Mouse (Mus musculus): ENCODE data around the gene Gm49416. TPM values are rescaled to one million over a fixed set of nuclear protein-coding genes. Genes with fewer than 3 reads are reported as not detected.
A peak's percentile ranks its signal among the peaks of the same experiment; 100 is the strongest.

The Gm49416 gene
- total and polyA plus RNA-seq, 3 experiments, result 0.57 to 3.2 (median 1.3) TPM

DNA sequence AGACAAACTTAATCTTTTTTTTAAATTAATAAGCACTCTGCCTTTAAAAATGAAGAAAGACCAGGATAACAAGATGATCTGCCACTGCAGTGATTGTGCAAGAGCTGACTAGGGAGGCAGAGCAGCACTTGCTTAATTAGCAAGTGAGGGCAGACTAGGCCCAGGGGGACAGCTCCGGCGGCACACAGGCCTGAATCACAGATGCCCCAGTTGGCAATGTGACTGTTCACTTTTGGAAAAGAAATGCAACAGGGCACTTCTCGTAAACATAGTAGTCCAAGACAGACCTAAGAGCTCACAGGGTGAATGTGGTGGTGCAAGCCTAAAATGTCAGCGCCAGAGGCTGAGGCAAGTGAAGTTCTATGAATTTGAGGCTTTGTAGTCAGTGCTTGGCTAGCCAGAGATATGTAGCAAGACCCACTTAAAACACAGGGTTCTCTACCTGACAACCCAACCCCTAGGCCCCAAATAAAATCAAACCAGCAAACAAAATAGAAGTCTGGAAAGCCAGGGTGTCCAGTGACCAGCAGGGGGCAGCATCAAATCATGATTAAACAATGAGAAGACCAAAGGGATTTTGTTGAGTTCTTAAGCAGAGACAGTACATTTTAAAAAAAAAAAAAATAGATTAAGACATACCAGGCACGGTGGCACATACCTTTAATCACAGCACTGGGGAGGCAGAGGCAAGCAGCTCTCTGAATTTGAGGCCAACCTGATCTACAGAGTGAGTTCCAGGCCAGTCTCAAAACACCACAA is 44.2 kb upstream of the Gm49416 start:
- Histone ChIP-seq H3K27ac (no peak overlapping the region), H3K4me3 (no peak overlapping the region), H3K9ac (ENCODE audit: low read depth, low read length) (no peak overlapping the region), H3K27me3 (ENCODE audit: control insufficient read depth, insufficient read depth, low read length) (no peaks in the 10 kb centered on the region), H3K36me3 (ENCODE audit: control insufficient read depth, insufficient read depth, low read length) (no peaks in the 10 kb centered on the region), H3K4me1 (ENCODE audit: control insufficient read depth, insufficient read depth, low read length) (peaks cover 3% of the 10 kb centered on the region; the same call in 1 of the 2 replicates), H3K79me2 (replicated peaks; ENCODE audit: control insufficient read depth, insufficient read depth, low read length) (no peaks in the 10 kb centered on the region)
- TF ChIP-seq CTCF (IDR thresholded peaks at IDR 0.05), result peak; percentile 85
- 0 out of 2 replicates have a peak, but pooled peaks have one; percentile 18 for TF ChIP-seq EP300 (IDR thresholded peaks at IDR 0.05; ENCODE audit: insufficient read depth, low read depth, low read length)
- no peak for TF ChIP-seq POLR2A (IDR thresholded peaks at IDR 0.05; ENCODE audit: insufficient read depth, low read depth, low read length)
- peak; percentile 63 to 76 for DNase-seq
- intact Hi-C loops (cut with DNase I), result loop anchor here (2.0 kb wide), 1 partner anchor 266 kb away; no protein-coding TSS in a partner anchor
- WGBS, result 64% methylated on average over 5 of the region's 5 CpGs

DNA sequence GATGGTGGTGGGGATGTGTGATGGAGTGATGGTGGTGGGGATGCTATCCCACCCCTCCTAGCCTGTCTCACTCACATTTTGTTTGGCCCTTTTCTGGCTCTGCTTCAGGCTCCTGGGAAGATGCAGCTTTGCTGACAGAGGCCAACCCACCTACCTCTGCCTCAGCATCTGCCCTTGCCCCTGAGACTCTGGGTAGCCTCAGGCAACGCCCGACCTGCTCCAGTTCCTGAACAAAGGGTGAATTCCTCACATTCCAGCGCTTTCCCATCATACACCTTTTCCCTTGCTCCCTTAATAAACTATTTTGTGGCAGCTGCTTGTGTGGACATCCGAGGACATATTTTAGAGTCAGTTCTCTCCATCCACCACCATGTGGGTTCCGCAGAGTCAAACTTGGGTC is 40.4 kb upstream of the Gm49416 start:
- Histone ChIP-seq H3K27me3 (ENCODE audit: control insufficient read depth, insufficient read depth, low read length) (no peaks in the 10 kb centered on the region), H3K4me3 (no peak overlapping the region), H3K4me1 (ENCODE audit: control insufficient read depth, insufficient read depth, low read length) (peaks cover 4% of the 10 kb centered on the region; the same call in 1 of the 2 replicates), H3K79me2 (replicated peaks; ENCODE audit: control insufficient read depth, insufficient read depth, low read length) (no peaks in the 10 kb centered on the region), H3K36me3 (ENCODE audit: control insufficient read depth, insufficient read depth, low read length) (no peaks in the 10 kb centered on the region), H3K27ac (no peak overlapping the region), H3K9ac (ENCODE audit: low read depth, low read length) (no peak overlapping the region)
- TF ChIP-seq CTCF (IDR thresholded peaks at IDR 0.05) (no peak), POLR2A (IDR thresholded peaks at IDR 0.05; ENCODE audit: insufficient read depth, low read depth, low read length) (no peak), EP300 (IDR thresholded peaks at IDR 0.05; ENCODE audit: insufficient read depth, low read depth, low read length) (no peak)
- DNase-seq, result no peak
- 89% methylated on average over 5 of the region's 5 CpGs for WGBS
- intact Hi-C loops (cut with DNase I), result no loop called here

DNA sequence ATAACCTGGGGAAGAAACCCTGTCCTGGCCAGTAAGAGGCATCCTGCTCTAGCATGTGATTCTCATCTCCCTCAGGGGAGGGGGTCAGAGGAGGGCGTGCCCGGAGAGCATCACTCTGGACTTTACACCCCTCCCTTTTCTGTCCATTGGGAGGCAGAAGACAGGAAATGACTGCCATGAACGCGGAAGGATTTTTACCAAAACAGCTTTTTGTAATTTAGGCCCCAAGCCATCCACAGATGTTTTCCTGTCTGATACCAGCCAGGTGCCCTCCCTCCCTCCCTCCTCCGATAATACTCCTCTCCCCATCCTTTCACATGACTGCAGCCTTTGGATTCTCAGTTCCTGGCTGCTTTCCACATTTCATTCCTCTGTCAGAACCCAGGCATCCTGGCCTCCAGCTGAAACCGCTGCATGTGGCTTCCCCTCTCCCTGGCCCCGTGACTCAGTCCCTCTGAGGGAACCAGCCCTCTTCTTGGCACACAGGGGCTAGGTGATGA is 38.3 kb upstream of the Gm49416 start, which contains the start of gene Lrrn4cl:
Gene Lrrn4cl (plus strand): TSS at position 367 of the 500 bp plus-strand sequence.
- Histone ChIP-seq H3K27ac (peak within 1 kb of the TSS; percentile 6; the same call in 1 of the 2 replicates), H3K79me2 (replicated peaks; ENCODE audit: control insufficient read depth, insufficient read depth, low read length) (no peaks in the 10 kb centered on the region), H3K4me3 (no peak within 1 kb of the TSS), H3K9ac (ENCODE audit: low read depth, low read length) (no peak within 1 kb of the TSS), H3K4me1 (ENCODE audit: control insufficient read depth, insufficient read depth, low read length) (peaks cover 2% of the 10 kb centered on the region; the same call in 1 of the 2 replicates), H3K27me3 (ENCODE audit: control insufficient read depth, insufficient read depth, low read length) (no peaks in the 10 kb centered on the region), H3K36me3 (ENCODE audit: control insufficient read depth, insufficient read depth, low read length) (no peaks in the 10 kb centered on the region)
- TF ChIP-seq CTCF (IDR thresholded peaks at IDR 0.05) (no peak), EP300 (IDR thresholded peaks at IDR 0.05; ENCODE audit: insufficient read depth, low read depth, low read length) (no peak), POLR2A (IDR thresholded peaks at IDR 0.05; ENCODE audit: insufficient read depth, low read depth, low read length) (no peak)
- 10% methylated on average over 7 of the region's 7 CpGs for WGBS
- peak; percentile 42 to 57 for DNase-seq
- intact Hi-C loops (cut with DNase I), result no loop called here

DNA sequence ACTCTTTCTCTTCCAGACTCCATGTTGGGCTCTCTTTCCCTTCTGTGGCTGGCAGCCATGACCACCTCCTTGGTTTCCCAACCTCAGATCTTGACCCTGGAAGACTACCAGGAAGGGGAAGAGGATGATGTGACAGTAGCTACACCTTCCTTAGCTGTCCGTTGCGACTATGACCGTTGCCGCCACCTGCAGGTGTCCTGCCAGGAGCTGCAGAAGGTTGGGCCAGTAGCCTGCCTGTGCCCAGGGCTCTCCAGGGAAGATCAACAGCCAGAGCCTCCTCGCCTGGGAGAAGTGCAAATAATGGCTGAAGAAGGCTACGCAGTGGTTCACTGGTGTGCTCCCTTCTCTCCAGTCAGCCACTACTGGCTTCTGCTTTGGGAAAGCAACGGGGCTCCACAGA is 37.1 kb upstream of the Gm49416 start:
- TF ChIP-seq POLR2A (IDR thresholded peaks at IDR 0.05; ENCODE audit: insufficient read depth, low read depth, low read length) (no peak), CTCF (IDR thresholded peaks at IDR 0.05) (no peak), EP300 (IDR thresholded peaks at IDR 0.05; ENCODE audit: insufficient read depth, low read depth, low read length) (no peak)
- WGBS, result 62% methylated on average over 7 of the region's 7 CpGs

DNA sequence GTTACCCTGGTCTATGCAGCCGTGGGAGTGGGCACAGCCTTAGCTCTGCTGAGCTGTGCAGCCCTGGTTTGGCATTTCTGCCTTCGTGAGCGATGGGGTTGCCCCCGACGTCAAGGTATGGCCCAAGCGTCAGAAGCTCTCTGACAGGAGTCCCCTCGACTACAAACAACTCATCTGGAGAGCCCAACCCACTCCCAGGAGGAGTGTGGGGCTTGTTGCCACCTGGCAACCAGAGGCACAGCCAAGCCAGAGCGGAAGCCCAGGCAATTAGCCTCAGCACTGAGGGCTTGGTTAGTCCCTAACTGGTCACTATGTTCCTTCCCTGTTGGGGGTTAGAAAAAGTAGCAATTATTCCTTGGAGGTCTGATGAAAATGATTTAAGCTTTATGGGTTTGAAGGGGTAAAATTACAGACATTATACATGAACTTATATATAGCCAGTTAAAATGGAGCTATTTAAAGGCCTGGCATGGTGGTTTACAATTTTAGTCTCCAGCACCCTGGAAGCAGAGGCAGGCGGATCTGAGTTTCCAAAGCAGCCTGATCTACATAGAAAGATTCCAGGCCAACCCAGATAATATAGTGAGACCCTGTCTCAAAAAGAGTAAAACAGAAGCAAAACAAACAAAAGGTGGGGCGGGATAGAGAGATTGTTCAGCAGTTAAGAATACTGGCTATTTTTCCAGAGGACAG is 36.3 kb upstream of the Gm49416 start:
- Histone ChIP-seq H3K27me3 (ENCODE audit: control insufficient read depth, insufficient read depth, low read length) (no peaks in the 10 kb centered on the region), H3K9ac (ENCODE audit: low read depth, low read length) (no peak overlapping the region), H3K36me3 (ENCODE audit: control insufficient read depth, insufficient read depth, low read length) (no peaks in the 10 kb centered on the region), H3K4me1 (ENCODE audit: control insufficient read depth, insufficient read depth, low read length) (peaks cover 2% of the 10 kb centered on the region; the same call in 1 of the 2 replicates), H3K27ac (no peak overlapping the region), H3K4me3 (no peak overlapping the region), H3K79me2 (replicated peaks; ENCODE audit: control insufficient read depth, insufficient read depth, low read length) (no peaks in the 10 kb centered on the region)
- peak; percentile 47 to 63 for DNase-seq
- intact Hi-C loops (cut with DNase I), result no loop called here
- 63% methylated on average over 10 of the region's 10 CpGs for WGBS
- no peak for TF ChIP-seq EP300 (IDR thresholded peaks at IDR 0.05; ENCODE audit: insufficient read depth, low read depth, low read length)
- TF ChIP-seq POLR2A (IDR thresholded peaks at IDR 0.05; ENCODE audit: insufficient read depth, low read depth, low read length), result no peak
- TF ChIP-seq CTCF (IDR thresholded peaks at IDR 0.05), result no peak

More for the DNA sequence above, 37.1 kb upstream of the Gm49416 start:
- Histone ChIP-seq H3K4me3 (no peak overlapping the region), H3K36me3 (ENCODE audit: control insufficient read depth, insufficient read depth, low read length) (no peaks in the 10 kb centered on the region), H3K27ac (no peak overlapping the region), H3K4me1 (ENCODE audit: control insufficient read depth, insufficient read depth, low read length) (peaks cover 2% of the 10 kb centered on the region; the same call in 1 of the 2 replicates), H3K9ac (ENCODE audit: low read depth, low read length) (no peak overlapping the region), H3K27me3 (ENCODE audit: control insufficient read depth, insufficient read depth, low read length) (no peaks in the 10 kb centered on the region), H3K79me2 (replicated peaks; ENCODE audit: control insufficient read depth, insufficient read depth, low read length) (no peaks in the 10 kb centered on the region)
- intact Hi-C loops (cut with DNase I), result no loop called here
- DNase-seq, result no peak
